Mouse (Mus musculus): ENCODE data around the gene Vamp5. TPM values are rescaled to one million over a fixed set of nuclear protein-coding genes. Genes with fewer than 3 reads are reported as not detected.

Vamp5 gene
- total and polyA plus RNA-seq, 3 experiments, result 465 to 593 TPM; not detected in 1

- H3K36me3 ChIP-seq (ENCODE audit: control insufficient read depth in 1 of 2, insufficient read depth in 2 of 2, low read length in 2 of 2), result peaks cover 5 to 40% of the 10 kb centered on the region in 2 experiments
- peak; percentile 86 for DNase-seq (ENCODE audit: low read depth, low spot score)
- H3K4me3 ChIP-seq (ENCODE audit: control insufficient read depth in 1 of 2, insufficient read depth in 1 of 2, low read depth in 2 of 2, low read length in 2 of 2), result peak within 1 kb of the TSS; percentile 74 to 96
- H3K9ac ChIP-seq (ENCODE audit: control insufficient read depth, low read depth, low read length, poor library complexity, severe bottlenecking), result peak within 1 kb of the TSS; percentile 99
- no peaks in the 10 kb centered on the region for H3K9me3 ChIP-seq (replicated peaks; ENCODE audit: insufficient read depth, low read length)
- peaks cover 20 to 26% of the 10 kb centered on the region in 2 experiments for H3K4me1 ChIP-seq (ENCODE audit: control insufficient read depth in 1 of 2, insufficient read depth in 2 of 2, low read length in 2 of 2)
- peaks cover 50% of the 10 kb centered on the region for H3K79me2 ChIP-seq (ENCODE audit: control insufficient read depth, insufficient read depth, low read length, poor library complexity)
- peak within 1 kb of the TSS; percentile 97 for H3K27ac ChIP-seq (ENCODE audit: control insufficient read depth, low read depth, low read length)
- no peaks in the 10 kb centered on the region for H3K27me3 ChIP-seq (ENCODE audit: control insufficient read depth in 1 of 2, insufficient read depth in 2 of 2, low read length in 2 of 2)
- TF ChIP-seq EP300 (IDR thresholded peaks at IDR 0.05; ENCODE audit: low read depth in 1 of 2, low read length in 2 of 2) (peak in 1 of 2 experiments; percentile 56; a peak in 2 of 4 replicates), CTCF (IDR thresholded peaks at IDR 0.05 in 2 of 3, conservative IDR thresholded peaks at IDR 0.05 in 1 of 3; ENCODE audit: control insufficient read depth in 1 of 3, insufficient read depth in 1 of 3, low read depth in 2 of 3, low read length in 3 of 3, poor library complexity in 1 of 3, severe bottlenecking in 1 of 3) (peak in 2 of 3 experiments; percentile 35 to 42; a peak in 4 of 6 replicates), ZC3H11A (IDR thresholded peaks at IDR 0.05; ENCODE audit: low read depth, low read length) (no peak), POLR2A (IDR thresholded peaks at IDR 0.05; ENCODE audit: control insufficient read depth in 1 of 2, insufficient read depth in 1 of 2, low read depth in 1 of 2, low read length in 2 of 2, poor library complexity in 1 of 2) (peak; percentile 63 to 87), HCFC1 (IDR thresholded peaks at IDR 0.05; ENCODE audit: low read depth, low read length) (peak; percentile 87), MYB (IDR thresholded peaks at IDR 0.05; ENCODE audit: low read depth, low read length) (peak; percentile 97), SMC3 (IDR thresholded peaks at IDR 0.05; ENCODE audit: low read depth, low read length) (no peak), ETS1 (IDR thresholded peaks at IDR 0.05; ENCODE audit: low read depth, low read length) (peak; percentile 49; the same call in 1 of the 2 replicates), RAD21 (IDR thresholded peaks at IDR 0.05; ENCODE audit: low read depth, low read length) (no peak), POLR2AphosphoS5 (IDR thresholded peaks at IDR 0.05; ENCODE audit: borderline replicate concordance, low read depth, low read length) (no peak), USF2 (IDR thresholded peaks at IDR 0.05; ENCODE audit: borderline replicate concordance in 1 of 2, insufficient read depth in 1 of 2, low read depth in 1 of 2, low read length in 2 of 2) (no peak), ZNF384 (IDR thresholded peaks at IDR 0.05; ENCODE audit: low read depth, low read length) (no peak), CHD2 (IDR thresholded peaks at IDR 0.05; ENCODE audit: low read length) (no peak), USF1 (IDR thresholded peaks at IDR 0.05; ENCODE audit: low read depth, low read length) (0 out of 2 replicates have a peak, but pooled peaks have one; percentile 22), MAZ (IDR thresholded peaks at IDR 0.05; ENCODE audit: low read depth, low read length) (peak; percentile 20; the same call in 1 of the 2 replicates), NRF1 (IDR thresholded peaks at IDR 0.05; ENCODE audit: insufficient read depth, low read depth, low read length, poor library complexity, severe bottlenecking) (peak; percentile 48; the same call in 1 of the 2 replicates), MXI1 (IDR thresholded peaks at IDR 0.05; ENCODE audit: low read depth, low read length) (peak; percentile 74), ZMIZ1 (IDR thresholded peaks at IDR 0.05; ENCODE audit: low read depth, low read length) (peak; percentile 90; the same call in 1 of the 2 replicates), GATA1 (IDR thresholded peaks at IDR 0.05; ENCODE audit: low read depth, low read length) (no peak), MAX (IDR thresholded peaks at IDR 0.05; ENCODE audit: low read length) (peak; percentile 66), KAT2A (conservative IDR thresholded peaks at IDR 0.05; ENCODE audit: low read depth, low read length) (no peak), UBTF (IDR thresholded peaks at IDR 0.05; ENCODE audit: borderline replicate concordance, insufficient read depth, low read depth, low read length) (0 out of 2 replicates have a peak, but pooled peaks have one; percentile 49), POLR2AphosphoS2 (IDR thresholded peaks at IDR 0.05; ENCODE audit: low read length) (peak; percentile 81), MYC (IDR thresholded peaks at IDR 0.05; ENCODE audit: low read depth, low read length) (peak; percentile 80), TCF12 (IDR thresholded peaks at IDR 0.05; ENCODE audit: low read depth, low read length) (peak; percentile 71), MAFK (IDR thresholded peaks at IDR 0.05; ENCODE audit: borderline replicate concordance, low read depth, low read length) (no peak), SIN3A (IDR thresholded peaks at IDR 0.05; ENCODE audit: low read length) (peak; percentile 72), RCOR1 (IDR thresholded peaks at IDR 0.05; ENCODE audit: low read depth, low read length) (no peak), BHLHE40 (IDR thresholded peaks at IDR 0.05; ENCODE audit: borderline replicate concordance, low read depth, low read length) (no peak), ELF1 (IDR thresholded peaks at IDR 0.05; ENCODE audit: low read depth, low read length) (peak; percentile 89), NELFE (IDR thresholded peaks at IDR 0.05; ENCODE audit: low read depth, low read length) (peak; percentile 84), E2F4 (IDR thresholded peaks at IDR 0.05; ENCODE audit: borderline replicate concordance, low read depth, low read length) (no peak), TAL1 (IDR thresholded peaks at IDR 0.05; ENCODE audit: low read length) (no peak), ZKSCAN1 (IDR thresholded peaks at IDR 0.05; ENCODE audit: low read depth, low read length) (no peak), TBP (IDR thresholded peaks at IDR 0.05; ENCODE audit: low read depth, low read length) (peak; percentile 87), GABPA (IDR thresholded peaks at IDR 0.05; ENCODE audit: low read depth, low read length) (no peak)
Observed at GRCm38 (mm10) chr6:72347166-72347941, 32.9 kb downstream of the Vamp5 start, which contains the start of gene 0610030E20Rik. Gene 0610030E20Rik (plus strand): TSS chr6:72347317.

Measured in MEL (cell line).